Mouse (Mus musculus): Measurements from ENCODE around the gene Arid1a. TPM values are rescaled to one million over a fixed set of nuclear protein-coding genes. Genes with fewer than 3 reads are reported as not detected.
"Not testable (repeated sequence)": the region's sequence is repeated elsewhere in the genome, so short reads cannot be mapped to it uniquely, and the experiment has no call there.

The Arid1a gene
- polyA plus RNA-seq, 1 experiment: 52.1 TPM

DNA sequence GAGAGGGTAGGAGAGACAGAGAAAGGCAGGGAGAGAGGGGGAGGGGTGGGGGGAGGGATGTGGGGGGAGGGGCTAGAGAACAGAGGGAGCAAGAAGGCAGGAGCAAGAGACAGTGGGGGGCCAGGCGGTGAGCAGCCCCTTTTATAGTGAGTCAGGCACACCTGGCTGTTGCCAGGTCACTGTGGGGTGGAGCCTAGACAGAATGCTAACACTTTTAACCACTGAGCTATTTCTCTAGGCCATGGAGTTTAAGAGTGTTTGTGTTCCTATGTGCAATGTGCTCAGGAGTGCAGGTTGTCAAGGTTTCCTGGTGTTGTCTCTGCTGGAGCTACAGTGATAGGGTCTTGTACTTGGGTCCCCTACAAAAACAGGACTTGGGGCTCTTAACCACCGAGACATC, 97.8 kb downstream of the Arid1a start:
- TF ChIP-seq POLR2A (IDR thresholded peaks at IDR 0.05; ENCODE audit: low read depth, low read length): no peak
- no peak for TF ChIP-seq CTCF (IDR thresholded peaks at IDR 0.05; ENCODE audit: borderline replicate concordance, insufficient read depth, low read length)
- peaks cover 11% of the 10 kb centered on the region for H3K4me1 ChIP-seq (ENCODE audit: control insufficient read depth, insufficient read depth, low read length)
- peak overlapping the region; percentile 95 for H3K27ac ChIP-seq (ENCODE audit: insufficient read depth, low read length)
- no peak overlapping the region for H3K4me3 ChIP-seq (ENCODE audit: insufficient read depth, low read length)

DNA sequence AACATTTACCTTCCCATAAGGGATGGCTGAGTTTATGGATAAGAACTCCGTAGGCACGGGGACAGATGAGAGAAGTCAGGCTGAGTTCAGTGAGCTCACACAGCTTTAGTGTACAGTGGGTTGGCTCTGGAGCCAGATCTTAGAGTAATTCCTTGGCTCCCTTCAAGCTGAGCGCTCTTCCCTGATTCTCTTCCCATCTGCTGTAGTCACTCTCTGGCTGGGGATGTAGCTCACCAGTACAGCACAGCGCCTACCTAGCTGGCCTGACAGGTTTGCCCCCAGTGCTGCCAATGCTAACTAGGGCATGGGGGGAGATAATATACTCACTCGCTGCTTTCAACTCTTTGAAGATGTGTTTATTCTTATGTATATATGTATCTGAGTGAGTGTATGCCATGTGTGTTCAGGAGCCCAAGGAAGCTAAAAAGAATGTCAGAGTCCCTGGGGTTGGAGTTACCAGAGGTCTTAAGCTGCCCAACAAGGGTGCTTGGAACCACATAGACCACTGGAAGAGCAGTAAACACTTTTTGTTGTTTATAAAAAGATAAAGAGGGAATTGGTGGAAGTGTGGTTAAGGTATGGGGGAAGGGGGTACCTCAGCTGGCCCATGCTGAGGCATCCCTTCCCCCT, 98.6 kb downstream of the Arid1a start:
- Histone ChIP-seq H3K4me3 (ENCODE audit: insufficient read depth, low read length) (no peak overlapping the region), H3K4me1 (ENCODE audit: control insufficient read depth, insufficient read depth, low read length) (peaks cover 11% of the 10 kb centered on the region), H3K27ac (ENCODE audit: insufficient read depth, low read length) (no peak overlapping the region)
- TF ChIP-seq POLR2A (IDR thresholded peaks at IDR 0.05; ENCODE audit: low read depth, low read length) (no peak), CTCF (IDR thresholded peaks at IDR 0.05; ENCODE audit: borderline replicate concordance, insufficient read depth, low read length) (no peak)

DNA sequence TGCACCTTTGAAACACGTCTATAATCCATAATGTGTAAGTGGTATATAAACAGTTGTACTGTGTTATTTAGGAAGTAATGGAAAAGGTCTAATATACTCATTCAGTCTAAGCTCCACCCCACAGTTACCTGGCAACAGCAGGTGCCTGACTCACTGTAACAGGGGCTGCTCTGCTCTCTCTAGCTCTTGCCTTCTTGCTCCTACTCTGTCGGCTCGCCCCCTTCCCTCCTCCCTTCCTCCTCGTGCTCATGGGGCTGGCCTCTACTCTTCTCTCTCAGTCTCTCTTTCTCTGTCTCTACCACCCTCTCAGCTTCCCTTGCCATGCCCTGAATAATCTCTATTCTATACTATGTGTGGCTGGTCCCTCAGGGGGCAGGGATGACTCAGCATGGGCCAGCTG, 99.6 kb downstream of the Arid1a start:
- Histone ChIP-seq H3K27ac (ENCODE audit: insufficient read depth, low read length) (no peak overlapping the region), H3K4me3 (ENCODE audit: insufficient read depth, low read length) (no peak overlapping the region), H3K4me1 (ENCODE audit: control insufficient read depth, insufficient read depth, low read length) (peaks cover 11% of the 10 kb centered on the region)
- TF ChIP-seq POLR2A (IDR thresholded peaks at IDR 0.05; ENCODE audit: low read depth, low read length): no peak
- TF ChIP-seq CTCF (IDR thresholded peaks at IDR 0.05; ENCODE audit: borderline replicate concordance, insufficient read depth, low read length): no peak

DNA sequence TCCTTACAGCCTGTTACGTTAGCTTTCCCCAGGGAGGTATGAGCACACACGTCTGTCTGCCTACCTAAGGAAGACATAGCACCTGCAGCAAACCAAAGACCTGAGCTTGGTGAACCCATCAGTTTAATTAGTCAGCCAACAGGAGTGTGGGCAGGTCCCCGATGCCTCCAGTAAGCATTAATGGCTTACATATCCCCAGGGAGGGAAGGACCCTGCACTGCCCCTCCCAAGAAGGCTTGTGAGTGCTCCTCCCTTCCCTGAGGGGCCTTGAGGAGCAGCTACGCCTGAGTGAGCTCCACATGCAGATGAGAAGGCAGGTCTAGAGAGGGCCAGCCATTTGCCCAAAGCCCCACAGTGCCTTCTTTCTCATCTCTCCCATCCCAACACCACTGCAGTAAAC, 100.3 kb downstream of the Arid1a start:
- no peak for TF ChIP-seq CTCF (IDR thresholded peaks at IDR 0.05; ENCODE audit: borderline replicate concordance, insufficient read depth, low read length)
- TF ChIP-seq POLR2A (IDR thresholded peaks at IDR 0.05; ENCODE audit: low read depth, low read length): no peak
- no peak overlapping the region for H3K4me3 ChIP-seq (ENCODE audit: insufficient read depth, low read length)
- peaks cover 11% of the 10 kb centered on the region for H3K4me1 ChIP-seq (ENCODE audit: control insufficient read depth, insufficient read depth, low read length)
- no peak overlapping the region for H3K27ac ChIP-seq (ENCODE audit: insufficient read depth, low read length)

DNA sequence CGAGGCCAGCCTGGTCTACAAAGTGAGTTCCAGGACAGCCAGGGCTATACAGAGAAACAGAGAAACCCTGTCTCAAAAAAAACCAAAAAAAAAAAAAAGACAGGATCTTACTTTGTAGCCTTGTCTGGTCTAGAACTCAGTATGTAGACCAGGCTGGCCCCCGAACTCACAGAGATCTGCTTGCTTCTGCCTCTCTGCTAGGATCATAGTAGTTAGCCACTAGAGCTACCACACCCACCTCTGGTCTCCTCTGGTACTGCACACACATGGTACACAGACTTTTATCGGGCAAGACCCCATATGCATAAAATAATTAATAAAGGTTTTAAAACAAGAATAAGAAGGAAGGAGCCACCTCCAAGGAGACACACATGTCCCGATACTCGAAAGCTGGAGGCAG, 102.5 kb downstream of the Arid1a start:
- not testable (repeated sequence) for H3K27ac ChIP-seq (ENCODE audit: insufficient read depth, low read length); H3K4me3 ChIP-seq (ENCODE audit: insufficient read depth, low read length); H3K4me1 ChIP-seq (ENCODE audit: control insufficient read depth, insufficient read depth, low read length)

DNA sequence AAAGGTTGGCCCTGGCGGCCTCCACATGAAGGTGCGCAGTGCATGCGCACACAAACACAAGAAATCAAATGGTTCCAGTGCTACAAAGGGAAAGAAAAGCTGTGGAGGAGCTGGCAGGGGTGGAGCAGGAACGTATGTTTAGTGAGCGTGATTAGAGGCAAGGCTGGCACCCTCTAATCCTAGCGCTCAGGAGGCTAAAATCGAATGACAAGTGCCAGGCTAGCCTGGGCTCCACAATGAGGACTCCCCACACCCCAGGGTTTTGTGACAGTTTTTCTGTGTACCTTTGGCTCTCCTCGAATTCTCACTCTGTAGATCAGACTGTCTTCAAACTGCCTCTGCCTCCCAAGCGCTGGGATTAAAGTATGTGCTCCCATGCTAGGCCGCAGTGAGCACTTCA, 103.8 kb downstream of the Arid1a start:
- Histone ChIP-seq H3K4me1 (ENCODE audit: control insufficient read depth, insufficient read depth, low read length) (peaks cover 2% of the 10 kb centered on the region; the same call in 1 of the 2 replicates), H3K27ac (ENCODE audit: insufficient read depth, low read length) (no peak overlapping the region), H3K4me3 (ENCODE audit: insufficient read depth, low read length) (no peak overlapping the region)
- no peak for TF ChIP-seq POLR2A (IDR thresholded peaks at IDR 0.05; ENCODE audit: low read depth, low read length)
- TF ChIP-seq CTCF (IDR thresholded peaks at IDR 0.05; ENCODE audit: borderline replicate concordance, insufficient read depth, low read length): no peak

DNA sequence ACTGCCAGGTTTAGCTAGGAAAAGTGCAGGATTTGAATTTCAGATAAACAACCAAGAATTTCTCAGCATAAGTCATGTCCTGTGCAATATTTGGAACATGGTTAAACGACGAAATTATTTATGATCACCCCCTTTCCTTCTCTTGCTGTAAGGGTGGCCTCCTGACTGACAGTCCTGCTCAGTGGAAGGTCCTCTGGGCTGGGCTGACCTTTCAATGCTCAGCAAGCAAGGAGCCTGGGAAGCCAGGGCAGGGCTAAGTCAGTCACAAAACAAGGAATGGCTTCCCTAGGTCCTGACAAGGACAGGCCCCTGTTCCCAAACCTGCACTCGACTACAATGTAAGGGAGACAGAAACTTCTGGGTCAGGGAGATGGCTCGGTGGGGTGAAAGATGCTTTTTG, 104.6 kb downstream of the Arid1a start:
- TF ChIP-seq CTCF (IDR thresholded peaks at IDR 0.05; ENCODE audit: borderline replicate concordance, insufficient read depth, low read length) (no peak), POLR2A (IDR thresholded peaks at IDR 0.05; ENCODE audit: low read depth, low read length) (no peak)

DNA sequence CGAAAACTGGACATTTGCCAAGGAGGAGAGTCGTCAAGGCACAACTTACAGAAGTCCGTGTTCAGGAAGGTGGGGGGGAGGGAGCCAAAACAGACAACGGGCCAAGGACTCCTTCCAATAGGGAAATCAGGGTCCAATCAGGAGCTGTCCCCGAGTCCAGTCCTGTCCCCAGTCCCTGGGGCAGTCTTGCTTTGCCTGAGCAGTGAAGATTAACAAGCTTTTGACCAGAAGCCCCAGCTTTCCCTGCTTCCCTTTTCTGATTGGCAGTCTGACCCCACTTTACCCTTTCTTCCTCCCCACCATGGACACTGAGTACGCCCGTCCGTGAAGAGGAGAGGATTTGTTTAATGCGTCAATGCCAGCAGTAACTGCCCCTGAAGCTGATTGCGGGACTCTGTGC, 105.1 kb downstream of the Arid1a start:
- Histone ChIP-seq H3K27ac (ENCODE audit: insufficient read depth, low read length) (no peak overlapping the region), H3K4me1 (ENCODE audit: control insufficient read depth, insufficient read depth, low read length) (no peaks in the 10 kb centered on the region), H3K4me3 (ENCODE audit: insufficient read depth, low read length) (no peak overlapping the region)
- TF ChIP-seq CTCF (IDR thresholded peaks at IDR 0.05; ENCODE audit: borderline replicate concordance, insufficient read depth, low read length) (no peak), POLR2A (IDR thresholded peaks at IDR 0.05; ENCODE audit: low read depth, low read length) (no peak)

More for the DNA sequence above, 104.6 kb downstream of the Arid1a start:
- Histone ChIP-seq H3K27ac (ENCODE audit: insufficient read depth, low read length) (no peak overlapping the region), H3K4me3 (ENCODE audit: insufficient read depth, low read length) (no peak overlapping the region), H3K4me1 (ENCODE audit: control insufficient read depth, insufficient read depth, low read length) (peaks cover under 1% of the 10 kb centered on the region; the same call in 1 of the 2 replicates)

DNA sequence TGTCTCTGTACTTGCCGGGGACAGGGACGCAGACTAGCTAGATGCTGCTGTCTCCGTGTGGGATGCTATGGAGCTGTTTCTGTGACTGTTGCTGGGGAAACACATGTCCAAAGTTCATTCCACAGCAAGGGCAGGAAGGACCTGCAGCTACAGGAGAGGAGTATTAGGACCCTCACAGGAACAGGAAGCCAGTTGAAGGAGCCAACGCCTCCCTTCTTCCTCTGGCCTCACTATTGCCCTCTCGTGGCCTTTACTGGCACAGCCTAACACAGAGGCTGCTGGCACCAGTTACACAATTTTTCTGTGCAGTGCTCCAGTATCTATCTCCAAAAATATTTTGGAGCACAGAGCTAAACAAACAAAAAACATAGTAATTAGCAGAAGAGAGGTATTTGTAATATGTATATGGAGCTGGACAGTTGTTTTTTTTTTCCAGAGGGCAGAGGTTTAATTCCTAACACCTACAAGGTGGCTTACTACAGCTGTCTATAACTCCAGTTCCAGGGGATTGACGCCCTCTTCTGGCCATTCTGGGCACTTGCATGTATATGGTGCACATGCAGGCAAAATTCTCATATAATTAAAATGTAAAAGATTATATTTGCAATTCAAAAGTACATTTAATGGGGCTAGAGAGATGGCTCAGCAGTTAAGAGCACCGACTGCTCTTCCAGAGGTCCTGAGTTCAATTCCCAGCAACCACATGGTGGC, 106.4 kb downstream of the Arid1a start, which contains the start of gene Zdhhc18:
Gene Zdhhc18, minus strand, starts transcription at position 166 of the 711 bp plus-strand sequence.
- TF ChIP-seq POLR2A (IDR thresholded peaks at IDR 0.05; ENCODE audit: low read depth, low read length): peak; percentile 47; the same call in 1 of the 2 replicates
- peak; percentile 61; the same call in 1 of the 2 replicates for TF ChIP-seq CTCF (IDR thresholded peaks at IDR 0.05; ENCODE audit: borderline replicate concordance, insufficient read depth, low read length)
- H3K4me3 ChIP-seq (ENCODE audit: insufficient read depth, low read length): no peak within 1 kb of the TSS
- no peaks in the 10 kb centered on the region for H3K4me1 ChIP-seq (ENCODE audit: control insufficient read depth, insufficient read depth, low read length)
- H3K27ac ChIP-seq (ENCODE audit: insufficient read depth, low read length): no peak within 1 kb of the TSS

DNA sequence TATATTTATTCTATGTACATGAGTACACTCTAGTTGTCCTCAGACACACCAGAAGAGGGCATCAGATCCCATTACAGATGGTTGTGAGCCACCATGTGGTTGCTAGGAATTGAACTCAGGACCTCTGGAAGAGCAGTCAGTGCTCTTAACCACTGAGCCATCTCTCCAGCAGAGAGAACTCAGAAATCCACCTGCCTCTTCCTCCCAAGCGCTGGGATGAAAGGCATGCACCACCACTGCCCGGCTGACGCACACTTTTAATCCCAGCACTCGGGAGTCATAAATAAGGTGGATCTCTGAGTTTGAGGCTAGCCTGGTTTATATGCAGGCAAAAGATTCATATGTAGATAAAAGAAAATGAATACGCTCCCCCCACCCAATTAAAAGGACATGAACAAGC, 107.1 kb downstream of the Arid1a start:
- not testable (repeated sequence) for H3K4me3 ChIP-seq (ENCODE audit: insufficient read depth, low read length); H3K27ac ChIP-seq (ENCODE audit: insufficient read depth, low read length); H3K4me1 ChIP-seq (ENCODE audit: control insufficient read depth, insufficient read depth, low read length)

Measured in embryonic fibroblast, embryonic 13.5 days (primary cell).